Mouse (Mus musculus) limb, embryonic 15.5 days (tissue): Measurements from ENCODE around the gene Nubpl. TPM values are rescaled to one million over a fixed set of nuclear protein-coding genes. Genes with fewer than 3 reads are reported as not detected.
"Not testable (repeated sequence)": the region's sequence is repeated elsewhere in the genome, so short reads cannot be mapped to it uniquely, and the experiment has no call there.

Source experiments
- ATAC-seq: fragments of 200-750 bp; cut with Nextera tagmentation; 2 replicates; pipeline ENCODE4 v1.8.0; 2017; ENCODE audit warnings: low read depth, moderate TSS enrichment; ENCODE audit not compliant: insufficient number of reproducible peaks, low FRiP score, low TSS enrichment
- H3K27ac ChIP-seq: fragments of 300-500 bp; sonication (generic); 2 replicates; pipeline ENCODE4 v1.5.1; 2015; ENCODE audit warnings: moderate library complexity, mild to moderate bottlenecking, inconsistent platforms
- H3K27me3 ChIP-seq: fragments of 300-500 bp; sonication (generic); 2 replicates; pipeline ENCODE4 v1.6.1; 2015; ENCODE audit warnings: inconsistent platforms
- H3K36me3 ChIP-seq: fragments of 300-500 bp; sonication (generic); 2 replicates; pipeline ENCODE4 v1.6.1; 2015; ENCODE audit warnings: inconsistent platforms
- H3K4me1 ChIP-seq: fragments of 300-500 bp; sonication (generic); 2 replicates; pipeline ENCODE4 v1.6.1; 2015; ENCODE audit warnings: inconsistent platforms
- H3K4me2 ChIP-seq: fragments of 300-500 bp; sonication (generic); 2 replicates; pipeline ENCODE4 v1.6.1; 2015; ENCODE audit warnings: mild to moderate bottlenecking, inconsistent platforms
- H3K4me3 ChIP-seq: fragments of 300-500 bp; sonication (generic); 2 replicates; pipeline ENCODE4 v1.5.1; 2015; ENCODE audit warnings: mild to moderate bottlenecking, inconsistent platforms
- H3K9ac ChIP-seq: fragments of 300-500 bp; sonication (generic); 2 replicates; pipeline ENCODE4 v1.6.1; 2015; ENCODE audit warnings: inconsistent platforms
- H3K9me3 ChIP-seq: fragments of 300-500 bp; sonication (generic); 2 replicates; pipeline ENCODE4 v1.6.1; 2016; ENCODE audit warnings: inconsistent platforms
- WGBS: fragments of 180-500 bp; shearing (Covaris S2); methylation state at CpG from one replicate; pipeline ENCODE4 v1.1.7; 2015; 5-methylcytosine and 5-hydroxymethylcytosine counted together
- polyA plus RNA-seq: library from polyadenylated mRNA; unstranded; fragments of >200 nt; fragmentation: Nextera tagmentation; extraction: Ambion mirVana; gene quantifications from 2 replicates; pipeline ENCODE4 v1.2.1, GENCODE M21; 2015

Gene Nubpl
- 8.6 and 9.5 TPM in 2 replicates for polyA plus RNA-seq

- Histone ChIP-seq H3K4me2 (peak within 1 kb of the TSS; percentile 52), H3K36me3 (no peaks in the 10 kb centered on the region), H3K9me3 (no peaks in the 10 kb centered on the region), H3K27me3 (no peaks in the 10 kb centered on the region), H3K4me1 (peaks cover 2% of the 10 kb centered on the region; the same call in 1 of the 2 replicates), H3K9ac (peak within 1 kb of the TSS; percentile 92), H3K4me3 (peak within 1 kb of the TSS; percentile 92), H3K27ac (peak within 1 kb of the TSS; percentile 76)
- ATAC-seq, result peak; percentile 88
- under 1% methylated on average over 32 of the region's 32 CpGs for WGBS
Measured at GRCm38 (mm10) chr12:52097650-52098070, at the start of gene Nubpl. Gene Nubpl, plus strand, starts transcription at chr12:52097737.

GRCm38 (mm10) chr12:52049324-52049723, 48.2 kb upstream of the Nubpl start:
- no peaks in the 10 kb centered on the region for H3K27me3 ChIP-seq
- no peak for ATAC-seq
- no peaks in the 10 kb centered on the region for H3K9me3 ChIP-seq
- H3K27ac ChIP-seq, result no peak overlapping the region
- no peak overlapping the region for H3K4me3 ChIP-seq
- no peak overlapping the region for H3K9ac ChIP-seq
- H3K36me3 ChIP-seq, result no peaks in the 10 kb centered on the region
- WGBS, result 70% methylated on average over 2 of the region's 2 CpGs
- no peaks in the 10 kb centered on the region for H3K4me1 ChIP-seq
- H3K4me2 ChIP-seq, result no peak overlapping the region

- not testable (repeated sequence) for H3K27ac ChIP-seq, H3K9me3 ChIP-seq, ATAC-seq, H3K4me1 ChIP-seq, H3K4me3 ChIP-seq, H3K9ac ChIP-seq, H3K4me2 ChIP-seq, H3K36me3 ChIP-seq, H3K27me3 ChIP-seq
- 0% methylated on average over 1 of the region's 3 CpGs for WGBS
Measured at GRCm38 (mm10) chr12:52079296-52079695, 18.2 kb upstream of the Nubpl start.

- Histone ChIP-seq H3K9me3 (no peaks in the 10 kb centered on the region), H3K27ac (no peak overlapping the region), H3K9ac (no peak overlapping the region), H3K36me3 (no peaks in the 10 kb centered on the region), H3K27me3 (no peaks in the 10 kb centered on the region), H3K4me2 (peak overlapping the region; percentile 52; the same call in 1 of the 2 replicates), H3K4me1 (peaks cover 2% of the 10 kb centered on the region; the same call in 1 of the 2 replicates), H3K4me3 (peak overlapping the region; percentile 92)
- WGBS, result 67% methylated on average over 13 of the region's 13 CpGs
- no peak for ATAC-seq
Measured at GRCm38 (mm10) chr12:52097049-52097649, 388 bp upstream of the Nubpl start.

- Histone ChIP-seq H3K27me3 (no peaks in the 10 kb centered on the region), H3K4me1 (no peaks in the 10 kb centered on the region), H3K36me3 (no peaks in the 10 kb centered on the region), H3K9me3 (no peaks in the 10 kb centered on the region), H3K9ac (no peak overlapping the region), H3K4me3 (no peak overlapping the region), H3K27ac (no peak overlapping the region), H3K4me2 (no peak overlapping the region)
- ATAC-seq, result no peak
Measured at GRCm38 (mm10) chr12:52120276-52120675, 22.7 kb downstream of the Nubpl start.

- peak overlapping the region; percentile 44; the same call in 1 of the 2 replicates for H3K27ac ChIP-seq
- no peak for ATAC-seq
- peaks cover 4% of the 10 kb centered on the region; the same call in 1 of the 2 replicates for H3K4me1 ChIP-seq
- no peaks in the 10 kb centered on the region for H3K9me3 ChIP-seq
- H3K36me3 ChIP-seq, result no peaks in the 10 kb centered on the region
- H3K4me3 ChIP-seq, result no peak overlapping the region
- H3K4me2 ChIP-seq, result no peak overlapping the region
- H3K9ac ChIP-seq, result no peak overlapping the region
- 20% methylated on average over 3 of the region's 3 CpGs for WGBS
- H3K27me3 ChIP-seq, result no peaks in the 10 kb centered on the region
Measured at GRCm38 (mm10) chr12:52126407-52126806, 28.9 kb downstream of the Nubpl start.

- Histone ChIP-seq H3K4me1 (peaks cover 8% of the 10 kb centered on the region), H3K36me3 (no peaks in the 10 kb centered on the region), H3K27me3 (no peaks in the 10 kb centered on the region), H3K9me3 (no peaks in the 10 kb centered on the region), H3K27ac (no peak overlapping the region), H3K4me3 (no peak overlapping the region), H3K4me2 (no peak overlapping the region), H3K9ac (no peak overlapping the region)
- ATAC-seq, result no peak
- WGBS, result 83% methylated on average over 3 of the region's 3 CpGs
Measured at GRCm38 (mm10) chr12:52129072-52129471, 31.5 kb downstream of the Nubpl start.

GRCm38 (mm10) chr12:52132256-52132655, 34.7 kb downstream of the Nubpl start:
- H3K4me2 ChIP-seq, result peak overlapping the region; percentile 24; the same call in 1 of the 2 replicates
- no peak overlapping the region for H3K4me3 ChIP-seq
- no peaks in the 10 kb centered on the region for H3K27me3 ChIP-seq
- ATAC-seq, result no peak
- no peak overlapping the region for H3K9ac ChIP-seq
- no peaks in the 10 kb centered on the region for H3K36me3 ChIP-seq
- peaks cover 4% of the 10 kb centered on the region for H3K4me1 ChIP-seq
- H3K9me3 ChIP-seq, result no peaks in the 10 kb centered on the region
- H3K27ac ChIP-seq, result 0 out of 2 replicates have a peak overlapping the region, but pooled peaks have one; percentile 22
- WGBS, result 20% methylated on average over 10 of the region's 10 CpGs

- WGBS, result 77% methylated on average over 4 of the region's 4 CpGs
- Histone ChIP-seq H3K4me3 (no peak overlapping the region), H3K4me1 (no peaks in the 10 kb centered on the region), H3K27ac (no peak overlapping the region), H3K27me3 (no peaks in the 10 kb centered on the region), H3K9me3 (no peaks in the 10 kb centered on the region), H3K36me3 (no peaks in the 10 kb centered on the region), H3K4me2 (no peak overlapping the region), H3K9ac (no peak overlapping the region)
- no peak for ATAC-seq
Measured at GRCm38 (mm10) chr12:52138296-52138695, 40.8 kb downstream of the Nubpl start.

- no peak overlapping the region for H3K27ac ChIP-seq
- H3K4me2 ChIP-seq, result no peak overlapping the region
- H3K27me3 ChIP-seq, result no peaks in the 10 kb centered on the region
- H3K4me3 ChIP-seq, result no peak overlapping the region
- H3K9ac ChIP-seq, result no peak overlapping the region
- peaks cover 5% of the 10 kb centered on the region; the same call in 1 of the 2 replicates for H3K36me3 ChIP-seq
- H3K4me1 ChIP-seq, result no peaks in the 10 kb centered on the region
- WGBS, result 86% methylated on average over 2 of the region's 2 CpGs
- ATAC-seq, result no peak
- H3K9me3 ChIP-seq, result no peaks in the 10 kb centered on the region
Measured at GRCm38 (mm10) chr12:52146639-52147038, 49.1 kb downstream of the Nubpl start.

GRCm38 (mm10) chr12:52149448-52149847, 51.9 kb downstream of the Nubpl start:
- Histone ChIP-seq H3K4me2 (no peak overlapping the region), H3K9me3 (no peaks in the 10 kb centered on the region), H3K36me3 (no peaks in the 10 kb centered on the region), H3K27me3 (no peaks in the 10 kb centered on the region), H3K9ac (no peak overlapping the region), H3K27ac (no peak overlapping the region), H3K4me1 (no peaks in the 10 kb centered on the region), H3K4me3 (no peak overlapping the region)
- no peak for ATAC-seq
- 82% methylated on average over 3 of the region's 3 CpGs for WGBS

GRCm38 (mm10) chr12:52152071-52152470, 54.5 kb downstream of the Nubpl start:
- Histone ChIP-seq H3K9me3 (no peaks in the 10 kb centered on the region), H3K4me3 (no peak overlapping the region), H3K4me2 (no peak overlapping the region), H3K36me3 (no peaks in the 10 kb centered on the region), H3K9ac (no peak overlapping the region), H3K27ac (no peak overlapping the region), H3K27me3 (no peaks in the 10 kb centered on the region), H3K4me1 (no peaks in the 10 kb centered on the region)
- 94% methylated on average over 3 of the region's 3 CpGs for WGBS
- no peak for ATAC-seq
